Mouse (Mus musculus): ENCODE data around the gene Fam71f2.

The Fam71f2 gene

GRCm38 (mm10) chr6:29279293-29279692 is at the start of gene Fam71f2:
Gene Fam71f2 (plus strand): TSS chr6:29279593.
- no peak for DNase-seq (ENCODE audit: low read depth)

GRCm38 (mm10) chr6:29230386-29230785 is 49.0 kb upstream of the Fam71f2 start:
- no peak for DNase-seq (ENCODE audit: low read depth)

- DNase-seq (ENCODE audit: low read depth): no peak
Observed at GRCm38 (mm10) chr6:29231799-29232198, 47.6 kb upstream of the Fam71f2 start.

- peak; percentile 76 for DNase-seq (ENCODE audit: low read depth)
Observed at GRCm38 (mm10) chr6:29232321-29232720, 47.1 kb upstream of the Fam71f2 start.

- no peak for DNase-seq (ENCODE audit: low read depth)
Observed at GRCm38 (mm10) chr6:29233710-29234109, 45.7 kb upstream of the Fam71f2 start.

GRCm38 (mm10) chr6:29234272-29234671 is 45.1 kb upstream of the Fam71f2 start:
- peak; percentile 76 for DNase-seq (ENCODE audit: low read depth)

GRCm38 (mm10) chr6:29240806-29241205 is 38.6 kb upstream of the Fam71f2 start:
- peak; percentile 90 for DNase-seq (ENCODE audit: low read depth)

- DNase-seq (ENCODE audit: low read depth): peak; percentile 65
Observed at GRCm38 (mm10) chr6:29241697-29242096, 37.7 kb upstream of the Fam71f2 start.

GRCm38 (mm10) chr6:29242265-29242664 is 37.1 kb upstream of the Fam71f2 start:
- peak; percentile 58 for DNase-seq (ENCODE audit: low read depth)

GRCm38 (mm10) chr6:29245272-29246120 is 33.9 kb upstream of the Fam71f2 start:
- DNase-seq (ENCODE audit: low read depth): peak; percentile 78

- DNase-seq (ENCODE audit: low read depth): no peak
Observed at GRCm38 (mm10) chr6:29246183-29246582, 33.2 kb upstream of the Fam71f2 start.

GRCm38 (mm10) chr6:29246585-29246984 is 32.8 kb upstream of the Fam71f2 start:
- DNase-seq (ENCODE audit: low read depth): peak; percentile 70

GRCm38 (mm10) chr6:29247072-29247471 is 32.3 kb upstream of the Fam71f2 start:
- peak; percentile 46 for DNase-seq (ENCODE audit: low read depth)

- DNase-seq (ENCODE audit: low read depth): no peak
Observed at GRCm38 (mm10) chr6:29259418-29259817, 20.0 kb upstream of the Fam71f2 start.

- DNase-seq (ENCODE audit: low read depth): no peak
Observed at GRCm38 (mm10) chr6:29261831-29262230, 17.6 kb upstream of the Fam71f2 start.

- DNase-seq (ENCODE audit: low read depth): no peak
Observed at GRCm38 (mm10) chr6:29263650-29264455, 15.5 kb upstream of the Fam71f2 start.

GRCm38 (mm10) chr6:29264456-29264781 is 15.0 kb upstream of the Fam71f2 start:
- DNase-seq (ENCODE audit: low read depth): peak; percentile 59

- DNase-seq (ENCODE audit: low read depth): no peak
Observed at GRCm38 (mm10) chr6:29266936-29267335, 12.5 kb upstream of the Fam71f2 start.

- no peak for DNase-seq (ENCODE audit: low read depth)
Observed at GRCm38 (mm10) chr6:29269006-29269668, 10.3 kb upstream of the Fam71f2 start.

- DNase-seq (ENCODE audit: low read depth): peak; percentile 88
Observed at GRCm38 (mm10) chr6:29270961-29271360, 8.4 kb upstream of the Fam71f2 start.

- DNase-seq (ENCODE audit: low read depth): peak; percentile 99
Observed at GRCm38 (mm10) chr6:29272312-29273072, 6.9 kb upstream of the Fam71f2 start, which contains the start of gene Hilpda. Gene Hilpda (plus strand): TSS chr6:29272488.

GRCm38 (mm10) chr6:29276746-29277145 is 2.6 kb upstream of the Fam71f2 start:
- no peak for DNase-seq (ENCODE audit: low read depth)

All from induced T-regulatory cell, adult 2 months (primary cell).